Mouse (Mus musculus) embryo, embryonic 9.5 days (tissue): Measurements from ENCODE around the gene Rgs1.

Experiments used
- DNase-seq: peaks from one replicate; pipeline ENCODE4 v3.0.0-alpha.2; 2017; ENCODE audit errors: extremely low spot score

Rgs1 gene

GRCm38 (mm10) chr1:144197684-144198083, 51.4 kb downstream of the Rgs1 start:
- peak; percentile 42 for DNase-seq
